Mouse (Mus musculus): ENCODE results near the gene Sorcs1. TPM values are rescaled to one million over a fixed set of nuclear protein-coding genes. Genes with fewer than 3 reads are reported as not detected.

Gene Sorcs1
- polyA plus RNA-seq, 1 experiment from 2014 or later = 0.57 TPM

GRCm38 (mm10) chr19:50486345-50486744, 192.1 kb downstream of the Sorcs1 start:
- Histone ChIP-seq H3K27me3 (no peaks in the 10 kb centered on the region), H3K9me3 (replicated peaks) (no peaks in the 10 kb centered on the region), H3K9ac (no peak overlapping the region), H3K27ac (no peak overlapping the region), H3K4me3 (no peak overlapping the region), H3K4me1 (replicated peaks) (0 out of 2 replicates have a peak, but pooled peaks cover 2% of the 10 kb centered on the region), H3K4me2 (no peak overlapping the region), H3K36me3 (no peaks in the 10 kb centered on the region)
- WGBS = 86% methylated on average over 5 of the region's 5 CpGs
- no peak for ATAC-seq (replicated peaks; ENCODE audit: insufficient number of reproducible peaks, insufficient read depth, low FRiP score, low read depth)

- no peaks in the 10 kb centered on the region for H3K36me3 ChIP-seq
- H3K27ac ChIP-seq = no peak overlapping the region
- no peak overlapping the region for H3K4me3 ChIP-seq
- no peak overlapping the region for H3K9ac ChIP-seq
- no peak overlapping the region for H3K4me2 ChIP-seq
- WGBS = 49% methylated on average over 6 of the region's 6 CpGs
- no peaks in the 10 kb centered on the region for H3K27me3 ChIP-seq
- no peaks in the 10 kb centered on the region for H3K9me3 ChIP-seq (replicated peaks)
- no peaks in the 10 kb centered on the region for H3K4me1 ChIP-seq (replicated peaks)
- no peak for ATAC-seq (replicated peaks; ENCODE audit: insufficient number of reproducible peaks, insufficient read depth, low FRiP score, low read depth)
Measured at GRCm38 (mm10) chr19:50476774-50477173, 201.7 kb downstream of the Sorcs1 start.

DNA sequence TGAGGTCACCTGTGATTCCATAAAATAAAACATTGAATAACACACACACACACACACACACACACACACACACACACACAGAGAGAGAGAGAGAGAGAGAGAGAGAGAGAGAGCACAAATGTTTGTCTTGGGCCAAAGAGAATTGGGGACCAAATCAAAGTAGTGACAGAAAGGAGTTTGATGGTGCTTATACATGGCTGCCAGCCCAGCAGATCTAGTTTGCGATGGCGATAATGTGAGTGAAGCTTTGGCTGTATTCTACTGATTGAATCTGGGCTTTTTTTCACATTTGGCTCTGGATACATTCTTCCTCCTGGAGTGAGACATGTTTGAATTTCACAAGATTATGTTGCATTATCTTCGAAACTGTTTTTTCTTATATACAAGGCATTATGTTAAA, 209.9 kb downstream of the Sorcs1 start:
- ATAC-seq (replicated peaks; ENCODE audit: insufficient number of reproducible peaks, insufficient read depth, low FRiP score, low read depth) = no peak
- Histone ChIP-seq H3K4me1 (replicated peaks) (no peaks in the 10 kb centered on the region), H3K27me3 (no peaks in the 10 kb centered on the region), H3K9me3 (replicated peaks) (no peaks in the 10 kb centered on the region), H3K4me3 (no peak overlapping the region), H3K36me3 (no peaks in the 10 kb centered on the region), H3K9ac (no peak overlapping the region), H3K4me2 (no peak overlapping the region), H3K27ac (no peak overlapping the region)
- WGBS = 83% methylated on average over 3 of the region's 3 CpGs

GRCm38 (mm10) chr19:50464811-50465210, 213.6 kb downstream of the Sorcs1 start:
- H3K27me3 ChIP-seq = no peaks in the 10 kb centered on the region
- ATAC-seq (replicated peaks; ENCODE audit: insufficient number of reproducible peaks, insufficient read depth, low FRiP score, low read depth) = no peak
- no peak overlapping the region for H3K9ac ChIP-seq
- no peaks in the 10 kb centered on the region for H3K4me1 ChIP-seq (replicated peaks)
- H3K27ac ChIP-seq = no peak overlapping the region
- no peak overlapping the region for H3K4me3 ChIP-seq
- H3K36me3 ChIP-seq = no peaks in the 10 kb centered on the region
- no peaks in the 10 kb centered on the region for H3K9me3 ChIP-seq (replicated peaks)
- 66% methylated on average over 6 of the region's 6 CpGs for WGBS
- H3K4me2 ChIP-seq = no peak overlapping the region

GRCm38 (mm10) chr19:50458581-50458980, 219.9 kb downstream of the Sorcs1 start:
- Histone ChIP-seq H3K4me1 (replicated peaks) (no peaks in the 10 kb centered on the region), H3K9me3 (replicated peaks) (no peaks in the 10 kb centered on the region), H3K4me3 (no peak overlapping the region), H3K36me3 (no peaks in the 10 kb centered on the region), H3K4me2 (no peak overlapping the region), H3K27ac (no peak overlapping the region), H3K27me3 (no peaks in the 10 kb centered on the region), H3K9ac (no peak overlapping the region)
- ATAC-seq (replicated peaks; ENCODE audit: insufficient number of reproducible peaks, insufficient read depth, low FRiP score, low read depth) = no peak
- WGBS = 85% methylated on average over 5 of the region's 5 CpGs

GRCm38 (mm10) chr19:50457275-50457892, 221.1 kb downstream of the Sorcs1 start:
- H3K27me3 ChIP-seq = no peaks in the 10 kb centered on the region
- WGBS = 58% methylated on average over 5 of the region's 5 CpGs
- H3K27ac ChIP-seq = no peak overlapping the region
- H3K4me1 ChIP-seq (replicated peaks) = no peaks in the 10 kb centered on the region
- no peak for ATAC-seq (replicated peaks; ENCODE audit: insufficient number of reproducible peaks, insufficient read depth, low FRiP score, low read depth)
- H3K9me3 ChIP-seq (replicated peaks) = no peaks in the 10 kb centered on the region
- no peaks in the 10 kb centered on the region for H3K36me3 ChIP-seq
- H3K9ac ChIP-seq = no peak overlapping the region
- H3K4me3 ChIP-seq = no peak overlapping the region
- H3K4me2 ChIP-seq = no peak overlapping the region

GRCm38 (mm10) chr19:50441099-50441498, 237.3 kb downstream of the Sorcs1 start:
- ATAC-seq (replicated peaks; ENCODE audit: insufficient number of reproducible peaks, insufficient read depth, low FRiP score, low read depth) = no peak
- no peak overlapping the region for H3K9ac ChIP-seq
- no peaks in the 10 kb centered on the region for H3K27me3 ChIP-seq
- peaks cover 3% of the 10 kb centered on the region; the same call in 1 of the 2 replicates for H3K4me1 ChIP-seq (replicated peaks)
- no peaks in the 10 kb centered on the region for H3K36me3 ChIP-seq
- H3K27ac ChIP-seq = no peak overlapping the region
- no peak overlapping the region for H3K4me3 ChIP-seq
- H3K9me3 ChIP-seq (replicated peaks) = no peaks in the 10 kb centered on the region
- H3K4me2 ChIP-seq = peak overlapping the region; percentile 28; the same call in 1 of the 2 replicates
- WGBS = 30% methylated on average over 4 of the region's 4 CpGs

- ATAC-seq (replicated peaks; ENCODE audit: insufficient number of reproducible peaks, insufficient read depth, low FRiP score, low read depth) = no peak
- H3K4me1 ChIP-seq (replicated peaks) = peaks cover 3% of the 10 kb centered on the region; the same call in 1 of the 2 replicates
- WGBS = 7% methylated on average over 11 of the region's 11 CpGs
- H3K9ac ChIP-seq = no peak overlapping the region
- H3K36me3 ChIP-seq = no peaks in the 10 kb centered on the region
- peak overlapping the region; percentile 28; the same call in 1 of the 2 replicates for H3K4me2 ChIP-seq
- H3K4me3 ChIP-seq = no peak overlapping the region
- no peak overlapping the region for H3K27ac ChIP-seq
- H3K27me3 ChIP-seq = no peaks in the 10 kb centered on the region
- no peaks in the 10 kb centered on the region for H3K9me3 ChIP-seq (replicated peaks)
Measured at GRCm38 (mm10) chr19:50440246-50440910, 238.1 kb downstream of the Sorcs1 start.

DNA sequence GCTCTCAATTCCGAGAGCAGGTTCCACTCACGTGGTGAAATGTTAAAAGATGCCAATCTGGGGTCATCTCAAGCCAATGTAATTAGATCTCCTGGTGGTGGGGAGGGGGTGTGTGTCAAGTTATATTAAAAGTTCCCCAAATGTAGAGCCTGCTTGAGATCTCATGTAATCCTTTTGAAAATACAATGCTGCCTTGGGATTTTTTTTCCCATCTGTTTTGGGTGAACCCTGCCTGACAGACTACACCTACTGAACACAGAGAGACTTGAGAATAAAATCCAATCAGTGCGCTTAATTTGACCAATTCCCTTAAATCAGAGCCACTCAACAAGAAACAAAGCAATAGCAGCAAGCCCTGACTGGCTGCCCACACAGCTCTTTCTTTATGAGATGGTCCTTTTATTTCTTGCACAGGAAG, 239.0 kb downstream of the Sorcs1 start:
- no peak overlapping the region for H3K27ac ChIP-seq
- H3K4me3 ChIP-seq = no peak overlapping the region
- H3K9me3 ChIP-seq (replicated peaks) = no peaks in the 10 kb centered on the region
- H3K4me2 ChIP-seq = no peak overlapping the region
- WGBS = 41% methylated on average over 3 of the region's 3 CpGs
- H3K4me1 ChIP-seq (replicated peaks) = peaks cover 3% of the 10 kb centered on the region; the same call in 1 of the 2 replicates
- no peaks in the 10 kb centered on the region for H3K36me3 ChIP-seq
- H3K9ac ChIP-seq = no peak overlapping the region
- no peak for ATAC-seq (replicated peaks; ENCODE audit: insufficient number of reproducible peaks, insufficient read depth, low FRiP score, low read depth)
- no peaks in the 10 kb centered on the region for H3K27me3 ChIP-seq

- no peak overlapping the region for H3K4me2 ChIP-seq
Measured at GRCm38 (mm10) chr19:50422928-50423327, 255.5 kb downstream of the Sorcs1 start.

GRCm38 (mm10) chr19:50418962-50419720, 259.3 kb downstream of the Sorcs1 start:
- ATAC-seq (replicated peaks; ENCODE audit: insufficient number of reproducible peaks, insufficient read depth, low FRiP score, low read depth) = no peak
- Histone ChIP-seq H3K4me2 (no peak overlapping the region), H3K4me1 (replicated peaks) (no peaks in the 10 kb centered on the region), H3K9ac (no peak overlapping the region), H3K4me3 (no peak overlapping the region), H3K36me3 (no peaks in the 10 kb centered on the region), H3K9me3 (replicated peaks) (no peaks in the 10 kb centered on the region), H3K27me3 (no peaks in the 10 kb centered on the region), H3K27ac (no peak overlapping the region)
- 45% methylated on average over 14 of the region's 14 CpGs for WGBS

More at GRCm38 (mm10) chr19:50422928-50423327, 255.5 kb downstream of the Sorcs1 start:
- H3K4me1 ChIP-seq (replicated peaks) = no peaks in the 10 kb centered on the region
- H3K27ac ChIP-seq = no peak overlapping the region
- WGBS = 54% methylated on average over 1 of the region's 1 CpGs
- no peak for ATAC-seq (replicated peaks; ENCODE audit: insufficient number of reproducible peaks, insufficient read depth, low FRiP score, low read depth)
- H3K9ac ChIP-seq = no peak overlapping the region
- no peaks in the 10 kb centered on the region for H3K27me3 ChIP-seq
- H3K4me3 ChIP-seq = no peak overlapping the region
- no peaks in the 10 kb centered on the region for H3K36me3 ChIP-seq
- H3K9me3 ChIP-seq (replicated peaks) = no peaks in the 10 kb centered on the region
